Mouse (Mus musculus): ENCODE measurements around the gene Lemd1.

DNA sequence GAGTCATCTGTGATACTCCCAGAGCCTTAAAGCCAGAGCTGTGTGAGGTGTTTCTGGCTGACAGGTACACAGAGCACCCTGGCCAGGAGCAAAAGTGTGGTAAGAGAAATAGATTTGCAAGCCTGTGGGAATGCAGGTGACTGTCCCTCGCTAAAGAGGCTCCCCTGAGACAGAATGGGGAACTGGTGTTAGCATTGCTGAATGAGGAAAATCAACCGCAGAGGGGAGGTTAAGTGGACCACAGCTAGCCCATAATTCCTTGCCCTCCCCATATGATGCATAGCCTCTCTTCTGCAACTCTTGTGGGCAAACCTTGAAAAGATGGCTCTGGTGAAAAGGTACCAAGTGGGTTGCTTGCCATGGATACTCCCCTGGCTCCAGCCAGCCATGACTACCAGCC lies 41.8 kb upstream of the Lemd1 start:
- TF ChIP-seq CTCF (conservative IDR thresholded peaks at IDR 0.05; ENCODE audit: insufficient read depth, insufficient read length, low read depth, low read length) = no peak
- TF ChIP-seq POLR2A (IDR thresholded peaks at IDR 0.05; ENCODE audit: low read depth, low read length) = no peak
